Mouse (Mus musculus) limb, embryonic 11.5 days (tissue): ENCODE results near the gene Oxtr. TPM values are rescaled to one million over a fixed set of nuclear protein-coding genes. Genes with fewer than 3 reads are reported as not detected.

Source experiments
- ATAC-seq: fragments of 200-750 bp; cut with Nextera tagmentation; 2 replicates; pipeline ENCODE4 v1.8.0; 2017; ENCODE audit warnings: low read depth; ENCODE audit not compliant: insufficient number of reproducible peaks, low FRiP score, low TSS enrichment
- DNase-seq: peaks from one replicate; pipeline ENCODE4 v3.0.0-alpha.2; 2015; ENCODE audit warnings: low spot score
- H3K27ac ChIP-seq: fragments of 300-500 bp; sonication (generic); replicated peaks from 2 replicates; pipeline ENCODE4 v1.5.1; 2014; ENCODE audit warnings: low read depth, mild to moderate bottlenecking, low read length
- H3K27me3 ChIP-seq: fragments of 300-500 bp; sonication (generic); 2 replicates; pipeline ENCODE4 v1.6.1; 2014; ENCODE audit warnings: mild to moderate bottlenecking, low read length, mixed read lengths; ENCODE audit not compliant: control insufficient read depth, insufficient read depth
- H3K36me3 ChIP-seq: fragments of 300-500 bp; sonication (generic); 2 replicates; pipeline ENCODE4 v1.6.1; 2014; ENCODE audit warnings: mild to moderate bottlenecking, low read length, moderate library complexity, mixed read lengths; ENCODE audit not compliant: control insufficient read depth, insufficient read depth
- H3K4me1 ChIP-seq: fragments of 300-500 bp; sonication (generic); 2 replicates; pipeline ENCODE4 v1.6.1; 2014; ENCODE audit warnings: low read length, mixed read lengths; ENCODE audit not compliant: control insufficient read depth, insufficient read depth
- H3K4me2 ChIP-seq: fragments of 300-500 bp; sonication (generic); 2 replicates; pipeline ENCODE4 v1.6.1; 2014; ENCODE audit warnings: low read depth, mild to moderate bottlenecking, moderate library complexity; ENCODE audit not compliant: severe bottlenecking
- H3K4me3 ChIP-seq: fragments of 300-500 bp; sonication (generic); 2 replicates; pipeline ENCODE4 v1.5.1; 2014; ENCODE audit warnings: low read depth, low read length
- H3K9ac ChIP-seq: fragments of 300-500 bp; sonication (generic); 2 replicates; pipeline ENCODE4 v1.6.1; 2014; ENCODE audit warnings: mild to moderate bottlenecking, low read length
- H3K9me3 ChIP-seq: fragments of 300-500 bp; sonication (generic); 2 replicates; pipeline ENCODE4 v1.6.1; 2016; ENCODE audit warnings: low read length; ENCODE audit not compliant: control insufficient read depth
- WGBS: fragments of 180-500 bp; shearing (Covaris S2); extraction: QIAGEN DNeasy Blood & Tissue Kit; methylation state at CpG from one replicate; pipeline ENCODE4 v1.1.7; 2014; 5-methylcytosine and 5-hydroxymethylcytosine counted together
- polyA plus RNA-seq: library from polyadenylated mRNA; unstranded; fragments of >200 nt; fragmentation: Nextera tagmentation; extraction: Ambion mirVana; gene quantifications from 2 replicates; pipeline ENCODE4 v1.2.1, GENCODE M21; 2014

Oxtr gene
- polyA plus RNA-seq, 1 experiment from 2014 or later = 0.21 TPM

- WGBS = 5% methylated on average over 4 of the region's 4 CpGs
- H3K9me3 ChIP-seq = no peaks in the 10 kb centered on the region; the same call in 1 of the 2 replicates
- H3K9ac ChIP-seq = no peak overlapping the region
- no peaks in the 10 kb centered on the region for H3K36me3 ChIP-seq
- H3K4me3 ChIP-seq = no peak overlapping the region
- H3K27me3 ChIP-seq = peaks cover 26% of the 10 kb centered on the region
- 0 out of 2 replicates have a peak, but pooled peaks have one; percentile 37 for ATAC-seq
- peaks cover 3% of the 10 kb centered on the region; the same call in 1 of the 2 replicates for H3K4me1 ChIP-seq
- H3K27ac ChIP-seq = no peak overlapping the region
- no peak overlapping the region for H3K4me2 ChIP-seq
- DNase-seq = peak; percentile 66
These were observed 5.4 kb downstream of the Oxtr start for GRCm38 (mm10) chr6:112484316-112484715.

- 39% methylated on average over 13 of the region's 13 CpGs for WGBS
- no peak overlapping the region for H3K27ac ChIP-seq
- no peaks in the 10 kb centered on the region for H3K27me3 ChIP-seq
- H3K4me2 ChIP-seq = no peak overlapping the region
- H3K9ac ChIP-seq = no peak overlapping the region
- DNase-seq (no peak), ATAC-seq (0 out of 2 replicates have a peak, but pooled peaks have one; percentile 41)
- no peaks in the 10 kb centered on the region for H3K36me3 ChIP-seq
- H3K4me1 ChIP-seq = no peaks in the 10 kb centered on the region
- H3K9me3 ChIP-seq = no peaks in the 10 kb centered on the region
- no peak overlapping the region for H3K4me3 ChIP-seq
These were observed 9.9 kb downstream of the Oxtr start for GRCm38 (mm10) chr6:112479861-112480260.

GRCm38 (mm10) chr6:112471644-112472043 lies 18.1 kb downstream of the Oxtr start:
- Histone ChIP-seq H3K27me3 (no peaks in the 10 kb centered on the region), H3K36me3 (no peaks in the 10 kb centered on the region), H3K4me2 (no peak overlapping the region), H3K9me3 (no peaks in the 10 kb centered on the region), H3K27ac (no peak overlapping the region), H3K4me3 (no peak overlapping the region), H3K9ac (no peak overlapping the region), H3K4me1 (no peaks in the 10 kb centered on the region)
- WGBS = 89% methylated on average over 4 of the region's 4 CpGs
- ATAC-seq (no peak), DNase-seq (no peak)

- Histone ChIP-seq H3K27ac (no peak overlapping the region), H3K36me3 (no peaks in the 10 kb centered on the region), H3K9me3 (no peaks in the 10 kb centered on the region), H3K4me3 (no peak overlapping the region), H3K27me3 (no peaks in the 10 kb centered on the region), H3K4me1 (no peaks in the 10 kb centered on the region), H3K4me2 (no peak overlapping the region), H3K9ac (no peak overlapping the region)
- DNase-seq = no peak
- ATAC-seq = no peak
These were observed 23.7 kb downstream of the Oxtr start for GRCm38 (mm10) chr6:112466001-112466400.

- ATAC-seq (no peak), DNase-seq (no peak)
- Histone ChIP-seq H3K27me3 (no peaks in the 10 kb centered on the region), H3K27ac (no peak overlapping the region), H3K9me3 (no peaks in the 10 kb centered on the region), H3K9ac (no peak overlapping the region), H3K4me1 (no peaks in the 10 kb centered on the region), H3K4me2 (no peak overlapping the region), H3K36me3 (no peaks in the 10 kb centered on the region), H3K4me3 (no peak overlapping the region)
- WGBS = 77% methylated on average over 3 of the region's 3 CpGs
These were observed 24.3 kb downstream of the Oxtr start for GRCm38 (mm10) chr6:112465441-112465840.

- H3K9me3 ChIP-seq = no peaks in the 10 kb centered on the region
- H3K36me3 ChIP-seq = no peaks in the 10 kb centered on the region
- DNase-seq = no peak
- H3K27ac ChIP-seq = no peak overlapping the region
- H3K27me3 ChIP-seq = no peaks in the 10 kb centered on the region
- no peaks in the 10 kb centered on the region for H3K4me1 ChIP-seq
- no peak overlapping the region for H3K4me2 ChIP-seq
- 79% methylated on average over 6 of the region's 6 CpGs for WGBS
- no peak overlapping the region for H3K9ac ChIP-seq
- ATAC-seq = no peak
- H3K4me3 ChIP-seq = no peak overlapping the region
These were observed 26.4 kb downstream of the Oxtr start for GRCm38 (mm10) chr6:112463331-112463730.

GRCm38 (mm10) chr6:112461459-112461858 lies 28.3 kb downstream of the Oxtr start:
- Histone ChIP-seq H3K27ac (no peak overlapping the region), H3K4me3 (no peak overlapping the region), H3K9me3 (no peaks in the 10 kb centered on the region), H3K4me1 (no peaks in the 10 kb centered on the region), H3K4me2 (no peak overlapping the region), H3K36me3 (no peaks in the 10 kb centered on the region), H3K9ac (no peak overlapping the region), H3K27me3 (no peaks in the 10 kb centered on the region)
- WGBS = 90% methylated on average over 5 of the region's 5 CpGs
- ATAC-seq = no peak
- DNase-seq = no peak

- Histone ChIP-seq H3K27me3 (no peaks in the 10 kb centered on the region), H3K4me2 (no peak within 1 kb of the TSS), H3K27ac (no peak within 1 kb of the TSS), H3K4me3 (no peak within 1 kb of the TSS), H3K9ac (no peak within 1 kb of the TSS), H3K4me1 (no peaks in the 10 kb centered on the region), H3K9me3 (no peaks in the 10 kb centered on the region), H3K36me3 (no peaks in the 10 kb centered on the region)
- ATAC-seq = 0 out of 2 replicates have a peak, but pooled peaks have one; percentile 57
- DNase-seq = no peak
- WGBS = 62% methylated on average over 12 of the region's 12 CpGs
These were observed 30.4 kb downstream of the Oxtr start, which contains the start of gene Cav3 for GRCm38 (mm10) chr6:112459341-112459749. Gene Cav3, plus strand, starts transcription at chr6:112459505.

GRCm38 (mm10) chr6:112445675-112446074 lies 44.1 kb downstream of the Oxtr start:
- no peak overlapping the region for H3K27ac ChIP-seq
- 90% methylated on average over 3 of the region's 3 CpGs for WGBS
- no peak for ATAC-seq

More at GRCm38 (mm10) chr6:112445675-112446074, 44.1 kb downstream of the Oxtr start:
- H3K4me2 ChIP-seq = no peak overlapping the region
- no peaks in the 10 kb centered on the region for H3K4me1 ChIP-seq
- DNase-seq = no peak
- no peak overlapping the region for H3K4me3 ChIP-seq
- H3K36me3 ChIP-seq = no peaks in the 10 kb centered on the region
- H3K27me3 ChIP-seq = no peaks in the 10 kb centered on the region
- H3K9ac ChIP-seq = no peak overlapping the region
- no peaks in the 10 kb centered on the region for H3K9me3 ChIP-seq
